Mouse (Mus musculus) heart, embryonic 16.5 days (tissue): Measurements from ENCODE around the gene Rcan1. TPM values are rescaled to one million over a fixed set of nuclear protein-coding genes. Genes with fewer than 3 reads are reported as not detected.
"Not testable (repeated sequence)": the region's sequence is repeated elsewhere in the genome, so short reads cannot be mapped to it uniquely, and the experiment has no call there.

ENCODE experiments used
- ATAC-seq: fragments of 200-750 bp; cut with Nextera tagmentation; replicated peaks from 2 replicates; pipeline ENCODE4 v1.8.0; 2017; ENCODE audit warnings: moderate number of reproducible peaks; ENCODE audit not compliant: insufficient read depth, low FRiP score; ENCODE audit errors: extremely low read depth
- H3K27ac ChIP-seq: fragments of 300-500 bp; sonication (generic); 2 replicates; pipeline ENCODE4 v1.5.1; 2014; ENCODE audit warnings: mild to moderate bottlenecking, low read length, control low read depth, moderate library complexity
- H3K27me3 ChIP-seq: fragments of 300-500 bp; sonication (generic); 2 replicates; pipeline ENCODE4 v1.6.1; 2014; ENCODE audit warnings: low read length, mixed read lengths; ENCODE audit not compliant: control insufficient read depth, insufficient read depth
- H3K36me3 ChIP-seq: fragments of 300-500 bp; sonication (generic); 2 replicates; pipeline ENCODE4 v1.6.1; 2014; ENCODE audit not compliant: control insufficient read depth, insufficient read depth
- H3K4me1 ChIP-seq: fragments of 300-500 bp; sonication (generic); 2 replicates; pipeline ENCODE4 v1.6.1; 2014; ENCODE audit warnings: low read length, mixed read lengths; ENCODE audit not compliant: control insufficient read depth, insufficient read depth
- H3K4me2 ChIP-seq: fragments of 300-500 bp; sonication (generic); 2 replicates; pipeline ENCODE4 v1.6.1; 2014; ENCODE audit warnings: low read depth, mild to moderate bottlenecking, control low read depth, low read length
- H3K4me3 ChIP-seq: fragments of 300-500 bp; sonication (generic); 2 replicates; pipeline ENCODE4 v1.5.1; 2014; ENCODE audit warnings: mild to moderate bottlenecking, control low read depth, low read length
- H3K9ac ChIP-seq: fragments of 300-500 bp; sonication (generic); 2 replicates; pipeline ENCODE4 v1.6.1; 2014; ENCODE audit warnings: low read length, control low read depth
- H3K9me3 ChIP-seq: fragments of 300-500 bp; sonication (generic); replicated peaks from 2 replicates; pipeline ENCODE4 v1.6.1; 2016; ENCODE audit warnings: low read length; ENCODE audit not compliant: control insufficient read depth
- WGBS: fragments of 180-500 bp; shearing (Covaris S2); extraction: QIAGEN DNeasy Blood & Tissue Kit; methylation state at CpG from one replicate; pipeline ENCODE4 v1.1.7; 2014; 5-methylcytosine and 5-hydroxymethylcytosine counted together
- polyA plus RNA-seq: library from polyadenylated mRNA; unstranded; fragments of >200 nt; fragmentation: Nextera tagmentation; extraction: Ambion mirVana; gene quantifications from 2 replicates; pipeline ENCODE4 v1.2.1, GENCODE M21; 2015

Rcan1 gene
- polyA plus RNA-seq, 1 experiment from 2014 or later: 80.7 TPM

DNA sequence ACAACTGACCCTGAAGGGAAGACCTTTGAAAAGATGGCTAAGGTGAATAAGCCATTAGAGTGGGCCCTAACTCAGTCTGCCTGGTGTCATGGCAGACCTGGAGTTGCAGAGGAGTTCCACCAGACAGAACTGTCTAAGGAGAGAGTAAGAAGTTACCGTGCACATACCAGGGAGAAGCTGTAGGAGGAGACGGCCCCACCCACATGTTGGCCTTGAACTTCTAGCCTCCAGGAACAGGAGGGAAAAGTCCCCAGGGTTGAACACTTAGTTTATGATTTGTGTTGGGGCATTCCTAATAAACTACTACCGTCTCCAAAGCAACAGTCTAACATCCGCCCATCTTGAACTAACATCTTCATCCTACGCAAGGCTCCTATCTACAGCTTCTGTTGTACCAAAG is 50.0 kb downstream of the Rcan1 start:
- Histone ChIP-seq H3K27ac (no peak overlapping the region), H3K9ac (no peak overlapping the region), H3K4me3 (no peak overlapping the region), H3K4me2 (no peak overlapping the region), H3K4me1 (peaks cover 41% of the 10 kb centered on the region), H3K9me3 (no peaks in the 10 kb centered on the region), H3K36me3 (no peaks in the 10 kb centered on the region; the same call in 1 of the 2 replicates), H3K27me3 (no peaks in the 10 kb centered on the region)
- WGBS: 89% methylated on average over 5 of the region's 5 CpGs
- ATAC-seq: no peak

DNA sequence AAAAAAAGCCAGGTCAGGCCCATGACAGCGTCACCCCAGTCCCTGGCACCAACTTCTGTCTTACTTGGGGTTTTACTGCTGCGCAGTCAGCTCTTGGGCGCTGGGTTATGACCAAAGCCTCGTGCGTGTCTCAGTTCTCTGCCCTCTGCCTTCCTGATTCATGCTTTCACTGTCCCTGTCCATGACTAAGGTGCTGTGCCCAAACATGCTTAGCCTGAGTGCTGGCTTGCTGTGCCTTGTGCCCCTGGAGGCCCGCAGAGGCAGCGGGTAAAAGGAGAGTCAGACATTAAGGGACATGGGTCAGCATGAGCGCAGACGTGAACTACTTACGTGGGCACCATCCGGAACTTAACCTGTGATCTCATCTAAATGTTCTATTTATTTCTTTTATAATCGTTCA is 51.6 kb downstream of the Rcan1 start:
- peaks cover 47% of the 10 kb centered on the region for H3K4me1 ChIP-seq
- H3K4me2 ChIP-seq: no peak overlapping the region
- no peak overlapping the region for H3K4me3 ChIP-seq
- H3K27ac ChIP-seq: no peak overlapping the region
- no peaks in the 10 kb centered on the region; the same call in 1 of the 2 replicates for H3K36me3 ChIP-seq
- H3K9me3 ChIP-seq: no peaks in the 10 kb centered on the region
- 94% methylated on average over 12 of the region's 12 CpGs for WGBS
- H3K27me3 ChIP-seq: no peaks in the 10 kb centered on the region
- no peak for ATAC-seq
- no peak overlapping the region for H3K9ac ChIP-seq

DNA sequence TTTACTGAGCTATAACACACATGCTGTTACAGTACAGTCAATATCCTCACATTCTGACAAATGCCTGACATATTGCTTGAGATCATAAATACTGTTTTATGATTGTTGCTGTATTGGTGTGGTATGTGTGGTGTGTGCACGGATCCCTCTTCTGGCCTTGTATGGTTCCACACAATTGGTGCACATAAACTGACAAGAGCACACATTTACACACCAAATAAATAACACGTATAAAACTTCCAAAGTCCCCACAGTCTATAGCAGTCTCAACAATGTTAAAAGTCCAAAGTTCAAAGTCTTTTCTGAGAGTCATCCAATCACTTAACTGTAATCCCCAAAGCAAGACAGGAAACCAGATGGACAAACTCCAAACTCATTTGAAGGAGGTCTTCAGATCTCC is 53.4 kb downstream of the Rcan1 start:
- no peak overlapping the region for H3K9ac ChIP-seq
- H3K9me3 ChIP-seq: no peaks in the 10 kb centered on the region
- H3K4me2 ChIP-seq: no peak overlapping the region
- no peak overlapping the region for H3K27ac ChIP-seq
- no peak for ATAC-seq
- H3K4me3 ChIP-seq: no peak overlapping the region
- H3K36me3 ChIP-seq: no peaks in the 10 kb centered on the region; the same call in 1 of the 2 replicates
- WGBS: 89% methylated on average over 2 of the region's 2 CpGs
- H3K4me1 ChIP-seq: peaks cover 44% of the 10 kb centered on the region
- no peaks in the 10 kb centered on the region for H3K27me3 ChIP-seq

DNA sequence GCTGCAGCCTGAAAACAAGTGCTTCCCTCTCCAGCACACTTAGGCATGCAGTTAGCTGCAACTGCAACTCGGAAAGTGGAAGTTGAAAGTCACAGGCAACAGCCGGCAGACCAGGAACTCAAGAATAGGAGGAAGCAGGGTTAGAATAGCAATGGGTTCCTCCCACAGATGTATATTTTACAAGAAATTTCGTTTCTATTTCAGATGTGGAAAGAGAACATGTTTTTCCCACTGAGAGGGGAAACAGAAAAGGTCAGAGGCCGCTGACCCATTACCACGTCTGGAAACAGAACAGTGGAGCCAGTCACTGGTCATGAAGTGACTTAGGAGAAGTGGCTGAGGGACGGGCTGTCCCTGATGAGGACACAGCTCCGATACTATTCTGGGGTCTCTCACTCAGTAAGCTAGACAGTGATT is 55.0 kb downstream of the Rcan1 start:
- Histone ChIP-seq H3K4me3 (no peak overlapping the region), H3K9ac (peak overlapping the region; percentile 48), H3K4me1 (peaks cover 37% of the 10 kb centered on the region), H3K27me3 (no peaks in the 10 kb centered on the region), H3K9me3 (no peaks in the 10 kb centered on the region), H3K4me2 (peak overlapping the region; percentile 25; the same call in 1 of the 2 replicates), H3K36me3 (no peaks in the 10 kb centered on the region; the same call in 1 of the 2 replicates), H3K27ac (peak overlapping the region; percentile 78)
- 23% methylated on average over 7 of the region's 7 CpGs for WGBS
- ATAC-seq: peak; percentile 47; the same call in 1 of the 2 replicates

DNA sequence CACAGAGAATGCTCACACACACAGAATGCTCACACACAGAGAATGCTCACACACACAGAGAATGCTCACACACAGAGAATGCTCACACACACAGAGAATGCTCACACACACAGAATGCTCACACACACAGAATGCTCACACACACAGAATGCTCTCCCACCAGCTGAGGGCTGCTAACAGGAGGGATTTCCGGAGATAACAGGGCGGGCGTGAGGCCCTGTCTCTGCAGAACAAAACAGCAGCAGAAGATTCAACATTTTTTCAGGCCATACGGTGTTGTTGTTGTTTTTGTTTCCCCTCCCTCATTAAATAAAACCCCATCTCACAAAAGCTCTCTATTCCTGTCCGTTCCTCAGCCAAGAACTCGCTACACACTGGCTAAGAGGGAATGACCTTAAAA is 55.6 kb downstream of the Rcan1 start:
- not testable (repeated sequence) for H3K4me3 ChIP-seq, H3K36me3 ChIP-seq, H3K9me3 ChIP-seq, H3K4me2 ChIP-seq, H3K27me3 ChIP-seq, ATAC-seq
- 28% methylated on average over 6 of the region's 6 CpGs for WGBS
- Histone ChIP-seq H3K4me1 (peaks cover 37% of the 10 kb centered on the region), H3K9ac (0 out of 2 replicates have a peak overlapping the region, but pooled peaks have one; percentile 37), H3K27ac (peak overlapping the region; percentile 2; the same call in 1 of the 2 replicates)

DNA sequence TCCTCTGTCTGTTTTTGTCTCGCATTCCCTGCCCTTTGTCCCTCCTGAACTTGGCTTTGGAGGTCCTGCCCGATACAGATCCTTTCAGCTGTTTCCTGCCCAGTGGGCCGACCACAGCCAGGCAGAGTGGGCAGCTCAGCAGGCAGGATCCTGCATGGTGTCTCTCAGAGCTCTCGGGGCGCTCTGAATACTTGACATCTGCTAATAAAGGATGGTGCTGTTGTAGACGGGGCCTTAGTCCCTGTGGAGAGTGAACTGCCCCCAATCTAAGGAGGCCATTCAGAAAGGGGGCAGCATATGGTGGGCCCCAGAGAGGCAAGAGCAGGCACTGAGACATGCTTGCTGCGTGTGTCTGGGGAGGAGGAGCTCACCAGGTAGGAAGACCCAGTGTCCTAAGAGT is 57.8 kb downstream of the Rcan1 start:
- H3K9me3 ChIP-seq: no peaks in the 10 kb centered on the region
- peak overlapping the region; percentile 36 for H3K9ac ChIP-seq
- no peaks in the 10 kb centered on the region; the same call in 1 of the 2 replicates for H3K36me3 ChIP-seq
- no peak overlapping the region for H3K4me3 ChIP-seq
- H3K27me3 ChIP-seq: no peaks in the 10 kb centered on the region
- peak overlapping the region; percentile 82 for H3K27ac ChIP-seq
- no peak overlapping the region for H3K4me2 ChIP-seq
- 39% methylated on average over 7 of the region's 7 CpGs for WGBS
- ATAC-seq: 0 out of 2 replicates have a peak, but pooled peaks have one; percentile 23
- H3K4me1 ChIP-seq: peaks cover 37% of the 10 kb centered on the region

DNA sequence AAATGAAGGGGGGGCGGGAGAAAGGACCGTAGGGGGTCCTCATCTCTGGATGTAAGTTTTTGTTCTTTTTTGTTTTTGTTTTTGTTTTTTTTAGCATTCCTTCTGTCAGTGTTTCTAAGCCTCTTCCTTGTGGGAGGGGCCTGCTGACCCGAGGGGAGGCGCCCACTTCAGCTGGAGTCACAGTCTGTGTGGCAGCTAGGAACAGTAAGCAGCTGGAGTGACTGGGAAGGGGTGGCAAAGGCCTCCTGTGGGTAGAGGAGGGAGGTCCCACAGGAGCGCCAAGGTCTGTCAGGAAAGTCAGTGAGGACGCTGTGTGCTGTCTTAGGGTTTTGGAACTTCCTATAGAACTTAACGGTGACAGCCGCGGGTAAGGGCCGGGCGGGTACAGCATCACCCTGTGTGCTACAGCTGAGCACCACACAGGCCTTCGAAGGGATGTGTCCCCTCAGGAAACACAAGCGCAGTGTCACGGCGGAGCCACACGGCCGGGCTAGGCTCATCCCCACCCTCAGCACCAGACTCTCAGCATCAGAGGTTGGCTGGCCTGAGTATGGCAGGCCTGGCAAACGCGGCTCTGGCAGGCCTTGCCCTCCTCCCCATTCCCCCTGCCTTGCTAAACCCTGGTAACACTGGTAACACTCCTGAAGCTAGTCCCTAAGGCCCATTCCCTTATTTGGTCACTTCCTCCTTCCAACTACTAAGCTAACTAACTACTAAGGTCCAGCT is 58.5 kb downstream of the Rcan1 start:
- Histone ChIP-seq H3K4me1 (peaks cover 40% of the 10 kb centered on the region), H3K27ac (peak overlapping the region; percentile 82), H3K27me3 (no peaks in the 10 kb centered on the region), H3K4me3 (no peak overlapping the region), H3K36me3 (no peaks in the 10 kb centered on the region; the same call in 1 of the 2 replicates), H3K9me3 (no peaks in the 10 kb centered on the region), H3K4me2 (no peak overlapping the region), H3K9ac (peak overlapping the region; percentile 36)
- no peak for ATAC-seq
- WGBS: 65% methylated on average over 19 of the region's 19 CpGs

DNA sequence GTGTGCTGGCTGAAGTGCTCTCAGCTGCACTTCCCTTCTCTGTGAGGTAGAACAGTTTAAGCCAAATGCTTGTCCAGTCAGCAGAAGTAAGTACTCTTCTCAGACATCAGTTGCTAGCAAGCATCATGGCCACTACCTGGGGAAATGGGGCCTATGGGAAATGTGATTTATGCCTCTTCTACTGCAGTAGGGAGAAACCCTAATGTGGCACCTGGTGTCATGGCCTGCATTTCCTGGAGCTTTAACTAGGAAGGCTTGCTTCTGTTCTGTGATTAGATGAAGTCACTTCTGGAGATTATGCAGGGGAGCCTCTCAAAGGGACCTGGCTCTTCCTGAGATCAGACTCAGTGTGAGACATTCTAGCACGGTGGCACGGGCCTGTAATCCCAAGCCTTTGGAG is 60.3 kb downstream of the Rcan1 start:
- H3K9me3 ChIP-seq: no peaks in the 10 kb centered on the region
- no peak for ATAC-seq
- WGBS: 75% methylated on average over 2 of the region's 2 CpGs
- H3K36me3 ChIP-seq: no peaks in the 10 kb centered on the region
- H3K9ac ChIP-seq: no peak overlapping the region
- H3K27ac ChIP-seq: no peak overlapping the region
- peaks cover 29% of the 10 kb centered on the region for H3K4me1 ChIP-seq
- no peak overlapping the region for H3K4me2 ChIP-seq
- H3K27me3 ChIP-seq: no peaks in the 10 kb centered on the region
- H3K4me3 ChIP-seq: no peak overlapping the region

DNA sequence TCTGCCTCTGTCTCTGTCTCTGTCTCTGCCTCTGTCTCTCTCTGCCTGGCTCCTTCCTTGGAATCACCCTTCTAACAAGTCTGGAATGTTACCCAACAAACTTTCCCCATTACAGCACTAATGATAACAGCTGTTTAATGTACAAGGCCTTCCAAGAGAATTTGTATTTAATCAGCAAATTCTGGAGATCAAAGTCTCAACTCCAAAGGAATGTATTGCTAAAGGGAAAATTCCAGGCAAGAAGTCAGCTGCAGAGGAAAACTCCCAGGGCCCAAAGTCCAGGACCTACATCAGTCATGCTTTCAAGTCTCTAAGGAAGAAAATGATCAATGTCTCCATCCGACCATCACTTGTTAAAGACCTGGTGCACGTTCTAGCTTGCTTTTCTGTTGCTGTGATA is 62.8 kb downstream of the Rcan1 start:
- no peak for ATAC-seq
- H3K27ac ChIP-seq: no peak overlapping the region
- no peak overlapping the region for H3K9ac ChIP-seq
- H3K36me3 ChIP-seq: no peaks in the 10 kb centered on the region
- no peaks in the 10 kb centered on the region for H3K27me3 ChIP-seq
- no peak overlapping the region for H3K4me3 ChIP-seq
- H3K4me2 ChIP-seq: no peak overlapping the region
- H3K9me3 ChIP-seq: no peaks in the 10 kb centered on the region
- 64% methylated on average over 2 of the region's 2 CpGs for WGBS
- peaks cover 21% of the 10 kb centered on the region for H3K4me1 ChIP-seq
